Mouse (Mus musculus) cerebellum, postnatal 25 days (tissue): ENCODE measurements around the gene Rhob.
"Not testable (repeated sequence)": the region's sequence is repeated elsewhere in the genome, so short reads cannot be mapped to it uniquely, and the experiment has no call there.

Experiments used
- DNase-seq, 2 experiments: peaks; one replicate each; pipeline ENCODE4 v3.0.0; 2021; ENCODE audit warnings: mixed read lengths in 2 of 2

Gene Rhob

GRCm38 (mm10) chr12:8472051-8472450 lies 27.8 kb downstream of the Rhob start:
- DNase-seq: no peak

GRCm38 (mm10) chr12:8470962-8471361 lies 28.8 kb downstream of the Rhob start:
- no peak for DNase-seq

GRCm38 (mm10) chr12:8469742-8470494 lies 29.9 kb downstream of the Rhob start:
- DNase-seq: no peak

GRCm38 (mm10) chr12:8468221-8468865 lies 31.5 kb downstream of the Rhob start:
- no peak for DNase-seq

GRCm38 (mm10) chr12:8467029-8467924 lies 32.5 kb downstream of the Rhob start:
- no peak for DNase-seq

- no peak for DNase-seq
These were observed 34.1 kb downstream of the Rhob start for GRCm38 (mm10) chr12:8465680-8466079.

- DNase-seq: no peak
These were observed 34.8 kb downstream of the Rhob start for GRCm38 (mm10) chr12:8464961-8465360.

- no peak for DNase-seq
These were observed 36.1 kb downstream of the Rhob start for GRCm38 (mm10) chr12:8463599-8464160.

GRCm38 (mm10) chr12:8462533-8462932 lies 37.3 kb downstream of the Rhob start:
- no peak for DNase-seq

GRCm38 (mm10) chr12:8461575-8461974 lies 38.2 kb downstream of the Rhob start:
- not testable (repeated sequence) for DNase-seq

GRCm38 (mm10) chr12:8458400-8458799 lies 41.4 kb downstream of the Rhob start:
- no peak for DNase-seq

- DNase-seq: no peak
These were observed 42.8 kb downstream of the Rhob start for GRCm38 (mm10) chr12:8457052-8457451.

GRCm38 (mm10) chr12:8455046-8455445 lies 44.8 kb downstream of the Rhob start:
- no peak for DNase-seq

- peak; percentile 22 to 56 for DNase-seq
These were observed 45.3 kb downstream of the Rhob start for GRCm38 (mm10) chr12:8454487-8454886.

GRCm38 (mm10) chr12:8452766-8453621 lies 46.8 kb downstream of the Rhob start:
- DNase-seq: peak; percentile 35 to 54

- no peak for DNase-seq
These were observed 48.0 kb downstream of the Rhob start for GRCm38 (mm10) chr12:8451571-8452485.

- peak; percentile 36 to 64 for DNase-seq
These were observed 49.2 kb downstream of the Rhob start for GRCm38 (mm10) chr12:8450639-8451038.

- peak in 1 of 2 experiments; percentile 43 for DNase-seq
These were observed 49.8 kb downstream of the Rhob start for GRCm38 (mm10) chr12:8450028-8450427.
